Mouse (Mus musculus) ES-Bruce4 (cell line): Measurements from ENCODE around the gene Acta1. TPM values are rescaled to one million over a fixed set of nuclear protein-coding genes. Genes with fewer than 3 reads are reported as not detected.

Experiments used
- H3K27ac ChIP-seq: 2 replicates; pipeline ENCODE4 v1.5.1; 2012; ENCODE audit warnings: low read length, inconsistent platforms; ENCODE audit not compliant: insufficient read depth
- H3K27me3 ChIP-seq: 2 replicates; pipeline ENCODE4 v1.6.1; 2012; ENCODE audit warnings: mild to moderate bottlenecking, low read length, inconsistent platforms; ENCODE audit not compliant: control insufficient read depth, poor library complexity, insufficient read depth, severe bottlenecking
- H3K36me3 ChIP-seq: 2 replicates; pipeline ENCODE4 v1.6.1; 2012; ENCODE audit warnings: inconsistent platforms, mild to moderate bottlenecking, low read length, moderate library complexity; ENCODE audit not compliant: control insufficient read depth, poor library complexity, insufficient read depth, severe bottlenecking
- H3K4me1 ChIP-seq: one replicate; pipeline ENCODE4 v1.8.1; 2011; ENCODE audit warnings: low read length; ENCODE audit not compliant: control insufficient read depth, insufficient read depth
- H3K4me3 ChIP-seq: 2 replicates; pipeline ENCODE4 v1.5.1; 2011; ENCODE audit warnings: low read depth, mild to moderate bottlenecking, low read length
- H3K9ac ChIP-seq: 2 replicates; pipeline ENCODE4 v1.6.1; 2012; ENCODE audit warnings: low read depth, mild to moderate bottlenecking, inconsistent platforms; ENCODE audit not compliant: poor library complexity, severe bottlenecking
- H3K9me3 ChIP-seq: replicated peaks from 2 replicates; pipeline ENCODE4 v1.6.1; 2012; ENCODE audit warnings: mild to moderate bottlenecking, low read length, inconsistent platforms; ENCODE audit not compliant: control insufficient read depth, poor library complexity, insufficient read depth, severe bottlenecking
- CTCF ChIP-seq: IDR thresholded peaks from one replicate; pipeline ENCODE4 v1.8.1; 2011; ENCODE audit warnings: low read depth, low read length
- EP300 ChIP-seq: IDR thresholded peaks from 2 replicates; pipeline ENCODE4 v1.6.1; 2011; ENCODE audit warnings: low read depth, low read length; ENCODE audit not compliant: insufficient read depth
- POLR2A ChIP-seq: IDR thresholded peaks from one replicate; pipeline ENCODE4 v1.8.1; 2011; ENCODE audit warnings: low read length; ENCODE audit not compliant: insufficient read depth
- polyA plus RNA-seq: library from polyadenylated mRNA; stranded (reverse); fragments of >200 nt; gene quantifications from 2 replicates; pipeline ENCODE4 v1.2.4, GENCODE M21; 2011; ENCODE audit warnings: low read depth; ENCODE audit not compliant: missing spikeins, insufficient read depth, insufficient read length

Acta1 gene
- polyA plus RNA-seq, 1 experiment, result 42.8 TPM

GRCm38 (mm10) chr8:123880821-123881350 is 13.7 kb downstream of the Acta1 start:
- Histone ChIP-seq H3K4me1 (no peaks in the 10 kb centered on the region), H3K27me3 (no peaks in the 10 kb centered on the region), H3K27ac (no peak overlapping the region), H3K4me3 (no peak overlapping the region), H3K9me3 (no peaks in the 10 kb centered on the region), H3K36me3 (no peaks in the 10 kb centered on the region), H3K9ac (no peak overlapping the region)
- TF ChIP-seq POLR2A (no peak), CTCF (peak; percentile 43), EP300 (no peak)

DNA sequence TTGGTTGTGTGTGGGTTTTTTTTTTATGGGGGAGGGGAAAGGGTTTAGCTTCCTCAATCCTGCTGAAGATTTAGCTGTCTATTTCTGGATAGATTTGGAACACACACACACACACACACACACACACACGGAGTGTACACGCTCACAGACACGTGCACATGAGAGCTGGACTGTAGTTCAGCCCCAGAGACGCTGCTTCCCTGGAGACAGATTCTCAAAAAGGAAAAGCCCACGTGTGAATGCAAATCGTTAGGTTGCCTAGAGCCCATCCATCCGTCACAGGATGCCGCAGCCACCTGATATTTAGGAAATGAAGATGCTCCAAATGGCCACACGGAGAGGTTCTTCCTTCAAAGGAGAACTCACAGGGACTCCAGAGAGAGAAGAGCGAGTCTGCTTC is 14.3 kb downstream of the Acta1 start:
- H3K27ac ChIP-seq, result no peak overlapping the region
- TF ChIP-seq EP300, result no peak
- H3K9me3 ChIP-seq, result no peaks in the 10 kb centered on the region
- no peaks in the 10 kb centered on the region for H3K36me3 ChIP-seq
- H3K4me1 ChIP-seq, result no peaks in the 10 kb centered on the region
- H3K4me3 ChIP-seq, result no peak overlapping the region
- H3K9ac ChIP-seq, result no peak overlapping the region
- no peaks in the 10 kb centered on the region for H3K27me3 ChIP-seq

GRCm38 (mm10) chr8:123877865-123878264 is 16.7 kb downstream of the Acta1 start:
- no peak overlapping the region for H3K27ac ChIP-seq
- no peaks in the 10 kb centered on the region for H3K36me3 ChIP-seq
- H3K9me3 ChIP-seq, result no peaks in the 10 kb centered on the region
- no peaks in the 10 kb centered on the region for H3K4me1 ChIP-seq
- no peaks in the 10 kb centered on the region for H3K27me3 ChIP-seq
- no peak overlapping the region for H3K9ac ChIP-seq
- no peak overlapping the region for H3K4me3 ChIP-seq
- TF ChIP-seq POLR2A (no peak), EP300 (no peak), CTCF (no peak)

GRCm38 (mm10) chr8:123874324-123874723 is 20.2 kb downstream of the Acta1 start:
- no peaks in the 10 kb centered on the region for H3K4me1 ChIP-seq
- TF ChIP-seq POLR2A (no peak), EP300 (no peak), CTCF (no peak)
- no peaks in the 10 kb centered on the region for H3K9me3 ChIP-seq
- H3K27me3 ChIP-seq, result no peaks in the 10 kb centered on the region
- no peak overlapping the region for H3K4me3 ChIP-seq
- H3K27ac ChIP-seq, result no peak overlapping the region
- H3K9ac ChIP-seq, result no peak overlapping the region
- H3K36me3 ChIP-seq, result no peaks in the 10 kb centered on the region

DNA sequence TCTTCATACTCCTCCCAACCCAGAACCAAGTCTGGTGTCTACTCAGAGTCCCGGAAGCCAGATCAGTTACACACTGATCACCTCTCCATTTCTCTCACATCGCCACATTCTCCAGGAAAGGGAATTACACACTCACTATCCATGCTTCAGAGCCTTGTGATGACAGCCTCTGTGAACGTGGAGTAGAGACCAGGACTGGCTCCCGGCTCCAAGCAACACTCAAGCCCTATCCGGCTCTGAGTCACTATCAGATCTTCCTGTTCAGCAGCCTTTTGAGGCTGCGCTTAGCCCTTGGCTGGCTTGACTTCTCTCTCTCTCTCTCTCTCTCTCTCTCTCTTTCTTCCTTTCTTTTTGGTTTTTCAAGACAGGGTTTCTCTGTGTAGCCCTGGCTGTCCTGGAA is 21.2 kb downstream of the Acta1 start:
- no peak overlapping the region for H3K27ac ChIP-seq

DNA sequence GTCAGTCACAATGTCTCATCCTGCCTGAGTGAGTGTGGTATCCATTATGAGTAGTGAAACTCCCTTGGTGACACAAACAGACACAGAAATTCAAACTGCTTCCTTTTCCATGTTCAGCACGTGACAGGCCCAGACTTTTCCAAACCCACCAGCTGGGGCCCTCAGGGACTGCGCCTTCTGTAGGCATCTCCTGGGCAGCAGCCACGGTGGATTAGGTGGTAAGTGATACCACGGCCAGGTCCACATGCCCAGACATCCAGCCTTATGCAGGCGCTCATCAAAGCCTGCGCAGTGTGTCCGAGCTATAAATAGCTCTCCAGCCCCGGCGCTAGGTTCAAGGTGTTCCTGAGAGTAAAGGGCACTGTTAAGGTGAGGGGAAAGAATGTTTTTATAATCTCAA is 22.5 kb downstream of the Acta1 start:
- Histone ChIP-seq H3K27ac (no peak overlapping the region), H3K9me3 (no peaks in the 10 kb centered on the region), H3K4me3 (no peak overlapping the region), H3K36me3 (no peaks in the 10 kb centered on the region), H3K4me1 (no peaks in the 10 kb centered on the region), H3K27me3 (no peaks in the 10 kb centered on the region), H3K9ac (no peak overlapping the region)
- TF ChIP-seq EP300, result no peak
- TF ChIP-seq CTCF, result no peak
- no peak for TF ChIP-seq POLR2A

More for the DNA sequence above, 21.2 kb downstream of the Acta1 start:
- Histone ChIP-seq H3K4me3 (no peak overlapping the region), H3K9ac (no peak overlapping the region), H3K9me3 (no peaks in the 10 kb centered on the region), H3K27me3 (no peaks in the 10 kb centered on the region), H3K4me1 (no peaks in the 10 kb centered on the region), H3K36me3 (no peaks in the 10 kb centered on the region)
- no peak for TF ChIP-seq EP300
- no peak for TF ChIP-seq CTCF
- no peak for TF ChIP-seq POLR2A
